Mouse (Mus musculus): ENCODE data around the gene Fam172a.

DNA sequence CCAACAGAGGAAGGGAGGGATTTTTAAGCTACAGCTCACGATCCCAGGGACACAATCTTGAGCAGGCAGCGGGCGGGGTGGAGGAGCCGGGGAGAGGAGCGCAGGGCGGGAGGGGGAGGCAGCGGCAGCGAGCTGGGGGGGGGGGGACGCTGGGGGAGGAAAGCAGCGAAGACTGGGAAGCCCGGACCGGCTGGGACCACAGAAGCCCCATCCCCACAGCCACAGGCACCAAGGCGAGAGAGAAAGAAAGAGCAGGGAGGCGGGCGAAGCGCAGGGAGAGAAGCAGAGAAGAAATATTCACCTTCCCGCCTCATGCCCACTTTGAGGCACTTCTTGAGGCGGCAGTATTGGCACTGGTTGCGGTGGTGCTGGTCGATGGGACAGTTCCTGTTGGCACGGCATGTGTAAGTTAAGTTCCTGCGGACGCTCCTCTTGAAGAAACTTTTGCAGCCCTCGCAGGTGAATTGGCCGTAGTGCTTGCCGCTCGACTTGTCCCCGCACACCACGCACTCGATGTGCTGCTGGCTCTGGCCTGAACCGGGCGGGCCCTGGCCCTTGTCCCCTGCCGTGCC, 496.1 kb downstream of the Fam172a start:
- TF ChIP-seq CTCF (conservative IDR thresholded peaks at IDR 0.05; ENCODE audit: insufficient read depth, insufficient read length, low read depth, low read length) (no peak), POLR2A (IDR thresholded peaks at IDR 0.05; ENCODE audit: low read depth, low read length) (no peak)
